Mouse (Mus musculus): Measurements from ENCODE around the gene Cd36. TPM values are rescaled to one million over a fixed set of nuclear protein-coding genes. Genes with fewer than 3 reads are reported as not detected.
"Not testable (repeated sequence)": the region's sequence is repeated elsewhere in the genome, so short reads cannot be mapped to it uniquely, and the experiment has no call there.

Cd36 gene
- 2.4 and 2.7 TPM in 2 replicates for polyA plus RNA-seq (2016; fragmentation: Nextera tagmentation; extraction: Ambion mirVana)

- Histone ChIP-seq H3K36me3 (no peaks in the 10 kb centered on the region), H3K4me2 (no peak within 1 kb of the TSS), H3K9ac (replicated peaks) (no peak within 1 kb of the TSS), H3K27me3 (no peaks in the 10 kb centered on the region), H3K27ac (no peak within 1 kb of the TSS), H3K4me1 (replicated peaks) (no peaks in the 10 kb centered on the region), H3K9me3 (no peaks in the 10 kb centered on the region), H3K4me3 (replicated peaks) (no peak within 1 kb of the TSS)
- WGBS = 46% methylated on average over 5 of the region's 5 CpGs
- ATAC-seq (ENCODE audit: insufficient number of reproducible peaks, insufficient read depth, low FRiP score, low TSS enrichment, low read depth) = no peak
These were observed at the start of gene Cd36 for GRCm38 (mm10) chr5:17888598-17888997. Cd36 (minus strand) TSS chr5:17888801.

GRCm38 (mm10) chr5:17934501-17934900 is 45.9 kb upstream of the Cd36 start:
- Histone ChIP-seq H3K36me3 (no peaks in the 10 kb centered on the region), H3K27ac (no peak overlapping the region), H3K4me3 (replicated peaks) (no peak overlapping the region), H3K9ac (replicated peaks) (no peak overlapping the region), H3K4me2 (no peak overlapping the region), H3K4me1 (replicated peaks) (no peaks in the 10 kb centered on the region), H3K9me3 (no peaks in the 10 kb centered on the region), H3K27me3 (no peaks in the 10 kb centered on the region)
- no peak for ATAC-seq (ENCODE audit: insufficient number of reproducible peaks, insufficient read depth, low FRiP score, low TSS enrichment, low read depth)
- WGBS = 68% methylated on average over 1 of the region's 1 CpGs

- H3K4me2 ChIP-seq; H3K9me3 ChIP-seq; H3K4me3 ChIP-seq (replicated peaks); H3K27me3 ChIP-seq; ATAC-seq (ENCODE audit: insufficient number of reproducible peaks, insufficient read depth, low FRiP score, low TSS enrichment, low read depth); H3K4me1 ChIP-seq (replicated peaks); H3K36me3 ChIP-seq; H3K27ac ChIP-seq; H3K9ac ChIP-seq (replicated peaks): not testable (repeated sequence)
- 96% methylated on average over 2 of the region's 2 CpGs for WGBS
These were observed 43.0 kb upstream of the Cd36 start for GRCm38 (mm10) chr5:17931588-17931987.

- Histone ChIP-seq H3K9me3 (no peaks in the 10 kb centered on the region), H3K4me3 (replicated peaks) (no peak overlapping the region), H3K36me3 (no peaks in the 10 kb centered on the region), H3K9ac (replicated peaks) (no peak overlapping the region), H3K27ac (no peak overlapping the region), H3K4me2 (no peak overlapping the region), H3K27me3 (no peaks in the 10 kb centered on the region), H3K4me1 (replicated peaks) (peaks cover 4% of the 10 kb centered on the region; the same call in 1 of the 2 replicates)
- WGBS = 44% methylated on average over 7 of the region's 7 CpGs
- ATAC-seq (ENCODE audit: insufficient number of reproducible peaks, insufficient read depth, low FRiP score, low TSS enrichment, low read depth) = no peak
These were observed 40.5 kb upstream of the Cd36 start for GRCm38 (mm10) chr5:17929006-17929567.

GRCm38 (mm10) chr5:17928471-17928870 is 39.9 kb upstream of the Cd36 start:
- no peak overlapping the region for H3K4me2 ChIP-seq
- H3K36me3 ChIP-seq = no peaks in the 10 kb centered on the region
- H3K4me1 ChIP-seq (replicated peaks) = peaks cover 4% of the 10 kb centered on the region; the same call in 1 of the 2 replicates
- no peak overlapping the region for H3K9ac ChIP-seq (replicated peaks)
- no peaks in the 10 kb centered on the region for H3K27me3 ChIP-seq
- no peak overlapping the region for H3K4me3 ChIP-seq (replicated peaks)
- WGBS = 36% methylated on average over 4 of the region's 4 CpGs
- no peak for ATAC-seq (ENCODE audit: insufficient number of reproducible peaks, insufficient read depth, low FRiP score, low TSS enrichment, low read depth)
- no peaks in the 10 kb centered on the region for H3K9me3 ChIP-seq
- no peak overlapping the region for H3K27ac ChIP-seq

GRCm38 (mm10) chr5:17924085-17924518 is 35.5 kb upstream of the Cd36 start:
- no peak overlapping the region for H3K4me3 ChIP-seq (replicated peaks)
- no peak overlapping the region for H3K27ac ChIP-seq
- no peak overlapping the region for H3K4me2 ChIP-seq
- H3K9ac ChIP-seq (replicated peaks) = no peak overlapping the region
- WGBS = 42% methylated on average over 2 of the region's 2 CpGs
- ATAC-seq (ENCODE audit: insufficient number of reproducible peaks, insufficient read depth, low FRiP score, low TSS enrichment, low read depth) = no peak
- H3K27me3 ChIP-seq = no peaks in the 10 kb centered on the region
- H3K9me3 ChIP-seq = no peaks in the 10 kb centered on the region
- H3K36me3 ChIP-seq = no peaks in the 10 kb centered on the region
- H3K4me1 ChIP-seq (replicated peaks) = peaks cover 4% of the 10 kb centered on the region; the same call in 1 of the 2 replicates

GRCm38 (mm10) chr5:17923648-17924047 is 35.0 kb upstream of the Cd36 start:
- H3K9ac ChIP-seq (replicated peaks) = no peak overlapping the region
- no peak overlapping the region for H3K4me2 ChIP-seq
- no peak for ATAC-seq (ENCODE audit: insufficient number of reproducible peaks, insufficient read depth, low FRiP score, low TSS enrichment, low read depth)
- no peak overlapping the region for H3K27ac ChIP-seq
- H3K4me3 ChIP-seq (replicated peaks) = no peak overlapping the region
- WGBS = 79% methylated on average over 3 of the region's 3 CpGs
- H3K27me3 ChIP-seq = no peaks in the 10 kb centered on the region
- H3K4me1 ChIP-seq (replicated peaks) = peaks cover 4% of the 10 kb centered on the region; the same call in 1 of the 2 replicates
- no peaks in the 10 kb centered on the region for H3K9me3 ChIP-seq
- H3K36me3 ChIP-seq = no peaks in the 10 kb centered on the region

- Histone ChIP-seq H3K4me3 (replicated peaks) (no peak overlapping the region), H3K9ac (replicated peaks) (no peak overlapping the region), H3K36me3 (no peaks in the 10 kb centered on the region), H3K4me1 (replicated peaks) (no peaks in the 10 kb centered on the region), H3K4me2 (no peak overlapping the region), H3K27me3 (no peaks in the 10 kb centered on the region), H3K27ac (no peak overlapping the region), H3K9me3 (no peaks in the 10 kb centered on the region)
- WGBS = 82% methylated on average over 5 of the region's 5 CpGs
- ATAC-seq (ENCODE audit: insufficient number of reproducible peaks, insufficient read depth, low FRiP score, low TSS enrichment, low read depth) = no peak
These were observed 30.4 kb upstream of the Cd36 start for GRCm38 (mm10) chr5:17918966-17919365.

GRCm38 (mm10) chr5:17904766-17905165 is 16.2 kb upstream of the Cd36 start:
- no peaks in the 10 kb centered on the region for H3K4me1 ChIP-seq (replicated peaks)
- 48% methylated on average over 7 of the region's 7 CpGs for WGBS
- ATAC-seq (ENCODE audit: insufficient number of reproducible peaks, insufficient read depth, low FRiP score, low TSS enrichment, low read depth) = no peak
- H3K4me3 ChIP-seq (replicated peaks) = no peak overlapping the region
- H3K27me3 ChIP-seq = no peaks in the 10 kb centered on the region
- no peaks in the 10 kb centered on the region for H3K36me3 ChIP-seq
- no peak overlapping the region for H3K9ac ChIP-seq (replicated peaks)
- no peaks in the 10 kb centered on the region for H3K9me3 ChIP-seq
- no peak overlapping the region for H3K27ac ChIP-seq
- H3K4me2 ChIP-seq = no peak overlapping the region

- no peaks in the 10 kb centered on the region for H3K4me1 ChIP-seq (replicated peaks)
- no peak overlapping the region for H3K4me3 ChIP-seq (replicated peaks)
- no peaks in the 10 kb centered on the region for H3K36me3 ChIP-seq
- no peak overlapping the region for H3K9ac ChIP-seq (replicated peaks)
- H3K27ac ChIP-seq = no peak overlapping the region
- WGBS = 60% methylated on average over 3 of the region's 3 CpGs
- no peak overlapping the region for H3K4me2 ChIP-seq
- no peaks in the 10 kb centered on the region for H3K9me3 ChIP-seq
- H3K27me3 ChIP-seq = no peaks in the 10 kb centered on the region
- no peak for ATAC-seq (ENCODE audit: insufficient number of reproducible peaks, insufficient read depth, low FRiP score, low TSS enrichment, low read depth)
These were observed 10.3 kb upstream of the Cd36 start for GRCm38 (mm10) chr5:17898948-17899347.

GRCm38 (mm10) chr5:17897641-17898040 is 9.0 kb upstream of the Cd36 start:
- WGBS = 91% methylated on average over 5 of the region's 5 CpGs
- ATAC-seq (ENCODE audit: insufficient number of reproducible peaks, insufficient read depth, low FRiP score, low TSS enrichment, low read depth); H3K4me1 ChIP-seq (replicated peaks); H3K4me2 ChIP-seq; H3K4me3 ChIP-seq (replicated peaks); H3K9ac ChIP-seq (replicated peaks); H3K9me3 ChIP-seq; H3K27ac ChIP-seq; H3K27me3 ChIP-seq; H3K36me3 ChIP-seq: not testable (repeated sequence)

GRCm38 (mm10) chr5:17893577-17894172 is 5.1 kb upstream of the Cd36 start:
- ATAC-seq (ENCODE audit: insufficient number of reproducible peaks, insufficient read depth, low FRiP score, low TSS enrichment, low read depth) = no peak
- H3K4me2 ChIP-seq = no peak overlapping the region
- H3K36me3 ChIP-seq = no peaks in the 10 kb centered on the region
- no peak overlapping the region for H3K9ac ChIP-seq (replicated peaks)
- H3K4me1 ChIP-seq (replicated peaks) = no peaks in the 10 kb centered on the region
- 76% methylated on average over 2 of the region's 2 CpGs for WGBS
- H3K4me3 ChIP-seq (replicated peaks) = no peak overlapping the region
- no peaks in the 10 kb centered on the region for H3K9me3 ChIP-seq
- H3K27me3 ChIP-seq = no peaks in the 10 kb centered on the region
- H3K27ac ChIP-seq = no peak overlapping the region

Data from limb, embryonic 12.5 days (tissue).